Mouse (Mus musculus): ENCODE measurements at regions not wholly inside any gene's neighbourhood (a gene's known extent, or its start where the extent isn't known, plus 50 kb on each side); places are given as distances from the start of the nearest gene placed in this dataset.

GRCm38 (mm10) chr11:19826481-19827185 lies 97.5 kb upstream of the Spred2 start:
- no peak for TF ChIP-seq CTCF (IDR thresholded peaks at IDR 0.05; ENCODE audit: borderline replicate concordance, insufficient read depth, low read depth, low read length)
- no peak for TF ChIP-seq POLR2A (IDR thresholded peaks at IDR 0.05; ENCODE audit: borderline replicate concordance, insufficient read depth, low read length)

Data from cerebellum, adult 2 months (tissue).